Mouse (Mus musculus) midbrain, embryonic 13.5 days (tissue): Measurements from ENCODE around the gene Cstf2. TPM values are rescaled to one million over a fixed set of nuclear protein-coding genes. Genes with fewer than 3 reads are reported as not detected.

Experiments used
- ATAC-seq: fragments of 200-750 bp; cut with Nextera tagmentation; 2 replicates; pipeline ENCODE4 v1.8.0; 2017; ENCODE audit warnings: mild to moderate bottlenecking, moderate TSS enrichment, moderate library complexity
- H3K27ac ChIP-seq: fragments of 300-500 bp; sonication (generic); 2 replicates; pipeline ENCODE4 v1.5.1; 2015; ENCODE audit warnings: inconsistent platforms, mild to moderate bottlenecking, moderate library complexity
- H3K27me3 ChIP-seq: fragments of 300-500 bp; sonication (generic); 2 replicates; pipeline ENCODE4 v1.6.1; 2015; ENCODE audit warnings: mild to moderate bottlenecking, inconsistent platforms
- H3K36me3 ChIP-seq: fragments of 300-500 bp; sonication (generic); 2 replicates; pipeline ENCODE4 v1.6.1; 2015; ENCODE audit warnings: mild to moderate bottlenecking, inconsistent platforms
- H3K4me1 ChIP-seq: fragments of 300-500 bp; sonication (generic); replicated peaks from 2 replicates; pipeline ENCODE4 v1.6.1; 2015; ENCODE audit warnings: inconsistent platforms
- H3K4me2 ChIP-seq: fragments of 300-500 bp; sonication (generic); replicated peaks from 2 replicates; pipeline ENCODE4 v1.6.1; 2015; ENCODE audit warnings: moderate library complexity, mild to moderate bottlenecking, inconsistent platforms
- H3K4me3 ChIP-seq: fragments of 300-500 bp; sonication (generic); replicated peaks from 2 replicates; pipeline ENCODE4 v1.5.1; 2015; ENCODE audit warnings: mild to moderate bottlenecking, inconsistent platforms
- H3K9ac ChIP-seq: fragments of 300-500 bp; sonication (generic); replicated peaks from 2 replicates; pipeline ENCODE4 v1.6.1; 2015; ENCODE audit warnings: mild to moderate bottlenecking, inconsistent platforms
- H3K9me3 ChIP-seq: fragments of 300-500 bp; sonication (generic); 2 replicates; pipeline ENCODE4 v1.6.1; 2016; ENCODE audit warnings: mild to moderate bottlenecking, inconsistent platforms
- WGBS: fragments of 180-500 bp; shearing (Covaris S2); methylation state at CpG from one replicate; pipeline ENCODE4 v1.1.7; 2015; 5-methylcytosine and 5-hydroxymethylcytosine counted together
- microRNA-seq: library from miRNA; unstranded; fragments of <30 nt; microRNA quantifications from one replicate; pipeline ENCODE4, GENCODE M21; 2016
- polyA plus RNA-seq: library from polyadenylated mRNA; unstranded; fragments of >200 nt; fragmentation: Nextera tagmentation; extraction: Ambion mirVana; gene quantifications from 2 replicates; pipeline ENCODE4 v1.2.1, GENCODE M21; 2015

Cstf2 gene
- polyA plus RNA-seq, 1 experiment from 2014 or later, result 66.8 TPM

GRCm38 (mm10) chrX:134132295-134132694, 73.3 kb downstream of the Cstf2 start:
- WGBS, result 32% methylated on average over 5 of the region's 5 CpGs
- no peak overlapping the region for H3K4me2 ChIP-seq
- ATAC-seq, result no peak
- H3K4me3 ChIP-seq, result no peak overlapping the region
- no peaks in the 10 kb centered on the region for H3K9me3 ChIP-seq
- no peak overlapping the region for H3K27ac ChIP-seq
- peaks cover 25% of the 10 kb centered on the region; the same call in 1 of the 2 replicates for H3K27me3 ChIP-seq
- no peaks in the 10 kb centered on the region for H3K36me3 ChIP-seq
- no peaks in the 10 kb centered on the region for H3K4me1 ChIP-seq
- no peak overlapping the region for H3K9ac ChIP-seq

- no peak for ATAC-seq
- Histone ChIP-seq H3K4me1 (no peaks in the 10 kb centered on the region), H3K9me3 (no peaks in the 10 kb centered on the region), H3K9ac (no peak overlapping the region), H3K36me3 (no peaks in the 10 kb centered on the region), H3K4me2 (no peak overlapping the region), H3K4me3 (no peak overlapping the region), H3K27me3 (peaks cover 13% of the 10 kb centered on the region; the same call in 1 of the 2 replicates), H3K27ac (no peak overlapping the region)
- 51% methylated on average over 3 of the region's 3 CpGs for WGBS
Measured at GRCm38 (mm10) chrX:134133821-134134220, 74.8 kb downstream of the Cstf2 start.

Small RNA genes within 50 kb of the gene (microRNA-seq; reads per million reads assigned to microRNA genes)
- not detected for gene Mir3112

Other genes with a start within 250 kb of the Cstf2 start
- gene Tnmd, start 208.2 kb upstream of the Cstf2 start, polyA plus RNA-seq, result 0.53 and 0.96 TPM in 2 replicates
- gene Tspan6, start 160.8 kb upstream of the Cstf2 start, polyA plus RNA-seq, result 240 and 273 TPM in 2 replicates
- 1.4 and 1.6 TPM in 2 replicates for gene Srpx2, start 150.8 kb upstream of the Cstf2 start, polyA plus RNA-seq
- gene Sytl4, start 77.4 kb upstream of the Cstf2 start, polyA plus RNA-seq, result 0.39 and 0.59 TPM in 2 replicates
- 0.31 and 0.44 TPM in 2 replicates for gene Xkrx, start 102.9 kb downstream of the Cstf2 start, polyA plus RNA-seq
- not detected in 2 replicates for gene Arl13a, start 128.3 kb downstream of the Cstf2 start, polyA plus RNA-seq
- gene Nox1, start 162.8 kb downstream of the Cstf2 start, polyA plus RNA-seq, result 0.07 TPM in 1 of 2 replicates, not detected in the other
- gene Trmt2b, start 217.8 kb downstream of the Cstf2 start, polyA plus RNA-seq, result 4.5 and 4.7 TPM in 2 replicates
- gene Tmem35a, start 236.0 kb downstream of the Cstf2 start, polyA plus RNA-seq, result 93.6 and 94.8 TPM in 2 replicates
- 10.1 and 11.8 TPM in 2 replicates for gene Cenpi, start 248.9 kb downstream of the Cstf2 start, polyA plus RNA-seq